Mouse (Mus musculus): ENCODE measurements around the gene Tgfb1i1. TPM values are rescaled to one million over a fixed set of nuclear protein-coding genes. Genes with fewer than 3 reads are reported as not detected.

The Tgfb1i1 gene
- total RNA-seq, 1 experiment = 10.5 TPM

DNA sequence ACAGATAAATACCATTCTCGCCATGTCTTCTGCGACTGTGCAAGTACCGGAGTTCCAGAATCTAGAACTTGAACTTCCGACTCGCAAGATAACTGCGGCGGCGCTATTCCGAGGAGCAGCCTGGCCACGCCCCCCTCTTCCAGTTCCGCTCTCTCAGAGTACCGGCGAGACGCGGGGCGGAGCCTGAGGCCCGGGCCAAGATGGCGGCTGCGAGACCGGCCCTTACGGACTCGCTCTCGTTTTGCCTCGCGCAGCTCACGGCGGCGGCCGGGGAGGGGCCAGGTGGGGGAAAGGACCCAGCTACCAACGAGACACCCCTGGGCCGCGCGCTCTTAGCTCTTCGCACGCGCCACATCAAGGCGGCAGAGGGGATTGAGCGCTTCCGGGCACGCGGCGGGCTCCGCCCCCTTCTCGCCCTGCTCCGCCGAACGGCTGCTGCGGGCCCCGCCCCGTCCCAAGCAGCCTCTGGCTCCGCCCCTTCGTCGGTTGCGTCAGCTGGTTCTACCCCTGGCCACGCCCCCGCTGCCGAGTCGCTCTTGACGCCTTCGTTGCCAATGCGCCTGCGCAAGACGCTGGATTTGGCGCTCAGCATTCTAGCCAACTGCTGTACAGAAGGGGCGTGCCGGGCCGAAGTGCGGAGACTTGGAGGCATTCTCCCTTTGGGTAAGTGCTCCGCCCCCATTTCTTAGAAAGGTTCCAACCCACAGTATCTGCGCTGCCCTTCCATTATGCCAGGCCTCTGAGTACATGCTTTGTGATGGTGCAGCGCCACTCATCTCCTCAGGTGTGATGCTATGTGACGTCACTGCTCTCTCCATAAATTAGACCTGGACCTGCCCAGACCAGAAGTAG lies 8.5 kb upstream of the Tgfb1i1 start, which contains the start of gene 9130023H24Rik:
9130023H24Rik (minus strand) TSS at position 105 of the 852 bp plus-strand sequence.
- DNase-seq (ENCODE audit: low read depth, low spot score) = peak; percentile 99
- Histone ChIP-seq H3K9me3 (ENCODE audit: control insufficient read depth, insufficient read depth, low read depth, low read length) (no peaks in the 10 kb centered on the region), H3K4me1 (ENCODE audit: control insufficient read depth in 2 of 2, insufficient read depth in 2 of 2, low read length in 2 of 2, poor library complexity in 1 of 2) (peaks cover 0 to 2% of the 10 kb centered on the region in 2 experiments; a peak in 1 of 4 replicates), H3K9ac (ENCODE audit: insufficient read depth, low read depth, low read length, poor library complexity, severe bottlenecking) (peak within 1 kb of the TSS; percentile 97), H3K27ac (ENCODE audit: insufficient read depth, low read depth, low read length, poor library complexity, severe bottlenecking) (peak within 1 kb of the TSS; percentile 97), H3K36me3 (ENCODE audit: control insufficient read depth, insufficient read depth, low read length, poor library complexity, severe bottlenecking) (peaks cover 13% of the 10 kb centered on the region; the same call in 1 of the 2 replicates), H3K4me3 (ENCODE audit: insufficient read depth in 1 of 2, low read depth in 1 of 2, low read length in 2 of 2, poor library complexity in 1 of 2, severe bottlenecking in 1 of 2) (peak within 1 kb of the TSS; percentile 88 to 89)
- TF ChIP-seq MAFK (IDR thresholded peaks at IDR 0.05; ENCODE audit: insufficient read depth, low read depth, low read length) = 0 out of 2 replicates have a peak, but pooled peaks have one; percentile 15
- no peak for TF ChIP-seq ZC3H11A (IDR thresholded peaks at IDR 0.05; ENCODE audit: borderline replicate concordance, low read depth, low read length)
- TF ChIP-seq ZNF384 (IDR thresholded peaks at IDR 0.05; ENCODE audit: low read depth, low read length) = no peak
- peak; percentile 80; the same call in 1 of the 2 replicates for TF ChIP-seq HCFC1 (IDR thresholded peaks at IDR 0.05; ENCODE audit: borderline replicate concordance, insufficient read depth, low read length)
- no peak for TF ChIP-seq CHD2 (IDR thresholded peaks at IDR 0.05; ENCODE audit: low read depth, low read length)
- in situ Hi-C loops (cut with MboI; ENCODE audit: low sequenced_read_pairs in 2 of 2, unreplicated experiment in 2 of 2) = no loop called here

DNA sequence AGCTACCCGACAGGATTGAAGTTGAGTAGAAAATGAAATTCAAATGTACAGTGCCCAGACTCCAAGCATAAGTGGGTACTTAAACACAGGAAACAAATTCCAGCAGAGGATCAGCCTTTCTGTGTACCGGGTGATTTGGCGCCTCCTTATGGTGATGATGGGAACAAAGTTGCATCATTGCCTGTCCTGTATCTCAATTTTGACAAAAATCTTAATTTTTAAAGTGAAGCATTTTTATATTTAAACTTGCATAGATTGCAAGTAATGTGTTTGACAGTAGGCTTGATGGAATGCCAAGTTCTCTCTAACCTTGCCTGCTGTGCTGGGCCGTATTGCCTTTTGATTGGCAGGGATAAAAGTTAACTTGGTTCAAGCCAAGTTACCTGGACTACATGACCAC lies 7.6 kb upstream of the Tgfb1i1 start:
- Histone ChIP-seq H3K27ac (ENCODE audit: insufficient read depth, low read depth, low read length, poor library complexity, severe bottlenecking) (no peak overlapping the region; the same call in 1 of the 2 replicates), H3K9me3 (ENCODE audit: control insufficient read depth, insufficient read depth, low read depth, low read length) (no peaks in the 10 kb centered on the region), H3K4me3 (ENCODE audit: insufficient read depth in 1 of 2, low read depth in 1 of 2, low read length in 2 of 2, poor library complexity in 1 of 2, severe bottlenecking in 1 of 2) (peak overlapping the region; percentile 45 to 60; a peak in 3 of 4 replicates), H3K4me1 (ENCODE audit: control insufficient read depth in 2 of 2, insufficient read depth in 2 of 2, low read length in 2 of 2, poor library complexity in 1 of 2) (peaks cover 0 to 2% of the 10 kb centered on the region in 2 experiments; a peak in 1 of 4 replicates), H3K9ac (ENCODE audit: insufficient read depth, low read depth, low read length, poor library complexity, severe bottlenecking) (peak overlapping the region; percentile 77; the same call in 1 of the 2 replicates), H3K36me3 (ENCODE audit: control insufficient read depth, insufficient read depth, low read length, poor library complexity, severe bottlenecking) (peaks cover 13% of the 10 kb centered on the region; the same call in 1 of the 2 replicates)
- DNase-seq (ENCODE audit: low read depth, low spot score) = peak; percentile 50
- in situ Hi-C loops (cut with MboI; ENCODE audit: low sequenced_read_pairs in 2 of 2, unreplicated experiment in 2 of 2) = no loop called here
- TF ChIP-seq HCFC1 (IDR thresholded peaks at IDR 0.05; ENCODE audit: borderline replicate concordance, insufficient read depth, low read length) (no peak), ZNF384 (IDR thresholded peaks at IDR 0.05; ENCODE audit: low read depth, low read length) (no peak), ZC3H11A (IDR thresholded peaks at IDR 0.05; ENCODE audit: borderline replicate concordance, low read depth, low read length) (no peak), CHD2 (IDR thresholded peaks at IDR 0.05; ENCODE audit: low read depth, low read length) (no peak), MAFK (IDR thresholded peaks at IDR 0.05; ENCODE audit: insufficient read depth, low read depth, low read length) (no peak)

DNA sequence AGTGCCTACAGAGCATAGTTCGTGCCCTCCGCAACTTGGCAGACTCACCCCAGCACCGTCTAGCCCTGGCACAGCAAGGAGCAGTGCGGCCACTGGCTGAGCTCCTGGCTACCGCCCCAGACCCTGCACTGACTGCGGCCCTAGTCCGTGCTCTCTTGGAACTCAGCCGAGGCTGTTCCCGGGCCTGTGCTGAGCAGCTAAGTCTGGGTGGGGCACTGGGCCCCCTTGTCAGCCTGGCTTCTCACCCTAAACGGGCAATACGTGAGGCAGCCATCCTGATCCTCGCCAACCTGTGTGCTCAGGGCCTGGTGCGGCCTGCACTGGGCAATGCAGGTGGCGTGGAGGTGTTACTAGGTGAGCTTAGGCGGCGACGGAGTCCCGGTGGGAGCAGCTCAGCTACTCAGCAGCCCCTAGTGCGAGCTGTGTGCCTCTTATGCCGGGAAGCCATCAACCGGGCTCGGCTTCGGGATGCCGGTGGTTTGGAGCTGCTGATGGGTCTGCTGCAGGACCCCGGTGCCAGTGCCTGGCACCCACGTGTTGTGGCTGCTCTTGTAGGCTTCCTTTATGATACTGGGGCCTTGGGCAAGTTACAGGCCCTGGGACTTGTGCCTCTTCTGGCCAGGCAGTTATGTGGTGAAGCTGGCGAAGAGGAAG lies 6.4 kb upstream of the Tgfb1i1 start:
- DNase-seq (ENCODE audit: low read depth, low spot score) = no peak
- Histone ChIP-seq H3K4me1 (ENCODE audit: control insufficient read depth in 2 of 2, insufficient read depth in 2 of 2, low read length in 2 of 2, poor library complexity in 1 of 2) (peaks cover 0 to 4% of the 10 kb centered on the region in 2 experiments; a peak in 1 of 4 replicates), H3K4me3 (ENCODE audit: insufficient read depth in 1 of 2, low read depth in 1 of 2, low read length in 2 of 2, poor library complexity in 1 of 2, severe bottlenecking in 1 of 2) (no peak overlapping the region), H3K9me3 (ENCODE audit: control insufficient read depth, insufficient read depth, low read depth, low read length) (no peaks in the 10 kb centered on the region), H3K9ac (ENCODE audit: insufficient read depth, low read depth, low read length, poor library complexity, severe bottlenecking) (no peak overlapping the region), H3K27ac (ENCODE audit: insufficient read depth, low read depth, low read length, poor library complexity, severe bottlenecking) (no peak overlapping the region), H3K36me3 (ENCODE audit: control insufficient read depth, insufficient read depth, low read length, poor library complexity, severe bottlenecking) (peaks cover 18% of the 10 kb centered on the region)
- no peak for TF ChIP-seq MAFK (IDR thresholded peaks at IDR 0.05; ENCODE audit: insufficient read depth, low read depth, low read length)
- TF ChIP-seq CHD2 (IDR thresholded peaks at IDR 0.05; ENCODE audit: low read depth, low read length) = no peak
- no peak for TF ChIP-seq ZNF384 (IDR thresholded peaks at IDR 0.05; ENCODE audit: low read depth, low read length)
- no peak for TF ChIP-seq ZC3H11A (IDR thresholded peaks at IDR 0.05; ENCODE audit: borderline replicate concordance, low read depth, low read length)
- TF ChIP-seq HCFC1 (IDR thresholded peaks at IDR 0.05; ENCODE audit: borderline replicate concordance, insufficient read depth, low read length) = no peak
- in situ Hi-C loops (cut with MboI; ENCODE audit: low sequenced_read_pairs in 2 of 2, unreplicated experiment in 2 of 2) = no loop called here

DNA sequence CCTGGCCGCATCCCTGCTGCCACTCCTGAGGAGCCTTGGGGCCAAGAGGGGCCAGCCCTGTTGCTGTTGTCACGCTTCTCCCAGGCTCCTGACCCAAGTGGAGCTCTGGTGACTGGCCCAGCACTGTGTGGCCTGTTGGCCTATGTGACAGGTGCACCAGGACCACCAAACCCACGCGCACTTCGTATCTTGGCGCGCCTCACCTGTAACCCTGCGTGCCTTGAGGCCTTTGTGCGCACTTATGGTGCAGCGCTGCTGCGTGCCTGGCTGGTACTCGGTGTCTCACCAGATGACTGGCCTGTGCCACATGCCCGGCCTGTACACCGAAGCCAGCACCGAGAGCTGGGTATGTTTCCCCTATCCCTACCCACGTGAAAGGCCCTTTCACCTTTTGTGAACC lies 4.3 kb upstream of the Tgfb1i1 start:
- no peaks in the 10 kb centered on the region for H3K9me3 ChIP-seq (ENCODE audit: control insufficient read depth, insufficient read depth, low read depth, low read length)
- in situ Hi-C loops (cut with MboI; ENCODE audit: low sequenced_read_pairs in 2 of 2, unreplicated experiment in 2 of 2) = no loop called here
- peaks cover 2 to 4% of the 10 kb centered on the region in 2 experiments; a peak in 2 of 4 replicates for H3K4me1 ChIP-seq (ENCODE audit: control insufficient read depth in 2 of 2, insufficient read depth in 2 of 2, low read length in 2 of 2, poor library complexity in 1 of 2)
- H3K4me3 ChIP-seq (ENCODE audit: insufficient read depth in 1 of 2, low read depth in 1 of 2, low read length in 2 of 2, poor library complexity in 1 of 2, severe bottlenecking in 1 of 2) = no peak overlapping the region
- H3K36me3 ChIP-seq (ENCODE audit: control insufficient read depth, insufficient read depth, low read length, poor library complexity, severe bottlenecking) = peaks cover 18% of the 10 kb centered on the region
- no peak for TF ChIP-seq HCFC1 (IDR thresholded peaks at IDR 0.05; ENCODE audit: borderline replicate concordance, insufficient read depth, low read length)
- TF ChIP-seq MAFK (IDR thresholded peaks at IDR 0.05; ENCODE audit: insufficient read depth, low read depth, low read length) = no peak
- no peak for TF ChIP-seq ZC3H11A (IDR thresholded peaks at IDR 0.05; ENCODE audit: borderline replicate concordance, low read depth, low read length)
- TF ChIP-seq CHD2 (IDR thresholded peaks at IDR 0.05; ENCODE audit: low read depth, low read length) = no peak
- no peak for TF ChIP-seq ZNF384 (IDR thresholded peaks at IDR 0.05; ENCODE audit: low read depth, low read length)
- DNase-seq (ENCODE audit: low read depth, low spot score) = no peak
- no peak overlapping the region for H3K27ac ChIP-seq (ENCODE audit: insufficient read depth, low read depth, low read length, poor library complexity, severe bottlenecking)
- no peak overlapping the region for H3K9ac ChIP-seq (ENCODE audit: insufficient read depth, low read depth, low read length, poor library complexity, severe bottlenecking)

Data from ES-E14 (cell line).